Mouse (Mus musculus) gastrocnemius, adult 8-10 months (tissue): Measurements from ENCODE around the gene Hsdl1. TPM values are rescaled to one million over a fixed set of nuclear protein-coding genes. Genes with fewer than 3 reads are reported as not detected.

Source experiments
- DNase-seq, 2 experiments: peaks; one replicate each; pipeline ENCODE4 v3.0.0; 2022; ENCODE audit warnings: low spot score in 2 of 2
- total RNA-seq, 4 experiments: library from RNA; stranded (reverse); gene quantifications; 2 replicates each; pipeline ENCODE4 v1.2.4; 2022

Hsdl1 gene
- total RNA-seq, 4 experiments from 2014 or later: 16.1 to 21.1 (median 17.4) TPM

GRCm38 (mm10) chr8:119531397-119531796 lies 43.6 kb downstream of the Hsdl1 start:
- DNase-seq: no peak

- no peak for DNase-seq
Observed at GRCm38 (mm10) chr8:119530937-119531336, 44.0 kb downstream of the Hsdl1 start.

- no peak for DNase-seq
Observed at GRCm38 (mm10) chr8:119528762-119529161, 46.2 kb downstream of the Hsdl1 start.

GRCm38 (mm10) chr8:119520102-119520501 lies 54.9 kb downstream of the Hsdl1 start:
- DNase-seq: no peak

GRCm38 (mm10) chr8:119516674-119517073 lies 58.3 kb downstream of the Hsdl1 start:
- no peak for DNase-seq

- no peak for DNase-seq
Observed at GRCm38 (mm10) chr8:119515767-119516166, 59.2 kb downstream of the Hsdl1 start.

GRCm38 (mm10) chr8:119514940-119515339 lies 60.0 kb downstream of the Hsdl1 start:
- DNase-seq: no peak

GRCm38 (mm10) chr8:119513405-119513804 lies 61.6 kb downstream of the Hsdl1 start:
- no peak for DNase-seq

Other genes with a start within 250 kb of the Hsdl1 start
- gene Hsbp1, start 230.7 kb downstream of the Hsdl1 start, total RNA-seq: 100 to 1,000 TPM; 133 to 148 (median 143) TPM
- gene Mlycd, start 180.3 kb downstream of the Hsdl1 start, total RNA-seq: 100 to 1,000 TPM in 1 of 4 experiments, 10 to 100 TPM in 3; 83.6 to 123 (median 95.6) TPM
- gene Osgin1, start 141.1 kb downstream of the Hsdl1 start, total RNA-seq: 10 to 100 TPM in 2 of 4 experiments, 1 to 10 TPM in 2; 5.9 to 19.9 (median 10.1) TPM
- under 1 TPM in 1 of 4 experiments, not detected in 3; 0.22 TPM for gene Necab2, start 128.5 kb downstream of the Hsdl1 start, total RNA-seq
- not detected for gene Slc38a8, start 73.5 kb downstream of the Hsdl1 start, total RNA-seq
- 10 to 100 TPM; 18.1 to 24.4 (median 22.5) TPM for gene Mbtps1, start 16.4 kb downstream of the Hsdl1 start, total RNA-seq
- gene Dnaaf1, start 52 bp upstream of the Hsdl1 start, total RNA-seq: not detected
- gene Taf1c, start 30.0 kb upstream of the Hsdl1 start, total RNA-seq: 1 to 10 TPM; 5.2 to 8.0 (median 6.9) TPM
- gene Adad2, start 37.6 kb upstream of the Hsdl1 start, total RNA-seq: not detected
- gene Kcng4, start 60.5 kb upstream of the Hsdl1 start, total RNA-seq: 10 to 100 TPM in 3 of 4 experiments, 1 to 10 TPM in 1; 8.3 to 22.8 (median 16.5) TPM
- gene Wfdc1, start 91.2 kb upstream of the Hsdl1 start, total RNA-seq: 10 to 100 TPM; 63.4 to 89.3 (median 75.2) TPM
- gene Atp2c2, start 124.8 kb upstream of the Hsdl1 start, total RNA-seq: not detected
- 1 to 10 TPM; 2.9 to 4.8 (median 3.8) TPM for gene Tldc1, start 203.2 kb upstream of the Hsdl1 start, total RNA-seq